Mouse (Mus musculus) adrenal gland, adult (tissue): ENCODE data around the gene Ftcd.
A peak's percentile ranks its signal among the peaks of the same experiment; 100 is the strongest.

Experiments
- DNase-seq, 2 experiments: peaks; one replicate each; pipeline ENCODE4 v3.0.0; 2022 to 2023; ENCODE audit warnings: low spot score in 1 of 2; ENCODE audit not compliant: inconsistent age in 2 of 2

The Ftcd gene

GRCm38 (mm10) chr10:76575374-76575773 lies at the start of gene Ftcd:
TSS of gene Ftcd (plus strand) at chr10:76575648.
- no peak for DNase-seq

GRCm38 (mm10) chr10:76530922-76531321 lies 44.5 kb upstream of the Ftcd start:
- DNase-seq = no peak

GRCm38 (mm10) chr10:76531375-76531774 lies 44.1 kb upstream of the Ftcd start, which contains the start of gene Lss:
TSS of gene Lss (plus strand) at chr10:76531588.
- peak; percentile 99 for DNase-seq

- DNase-seq = no peak
Observed at GRCm38 (mm10) chr10:76531828-76532227, 43.6 kb upstream of the Ftcd start.

GRCm38 (mm10) chr10:76535526-76535925 lies 39.9 kb upstream of the Ftcd start:
- peak in 1 of 2 experiments; percentile 2 for DNase-seq

- peak in 1 of 2 experiments; percentile 2 for DNase-seq
Observed at GRCm38 (mm10) chr10:76537619-76538018, 37.8 kb upstream of the Ftcd start.

- DNase-seq = peak in 1 of 2 experiments; percentile 1
Observed at GRCm38 (mm10) chr10:76541336-76542085, 33.9 kb upstream of the Ftcd start.

- peak in 1 of 2 experiments; percentile 3 for DNase-seq
Observed at GRCm38 (mm10) chr10:76542636-76543375, 32.6 kb upstream of the Ftcd start.

GRCm38 (mm10) chr10:76546566-76546965 lies 28.9 kb upstream of the Ftcd start:
- DNase-seq = no peak

- DNase-seq = no peak
Observed at GRCm38 (mm10) chr10:76548218-76548617, 27.2 kb upstream of the Ftcd start.

GRCm38 (mm10) chr10:76550458-76550857 lies 25.0 kb upstream of the Ftcd start:
- DNase-seq = no peak

GRCm38 (mm10) chr10:76551556-76551955 lies 23.9 kb upstream of the Ftcd start:
- DNase-seq = no peak

- DNase-seq = no peak
Observed at GRCm38 (mm10) chr10:76554061-76554460, 21.4 kb upstream of the Ftcd start.

GRCm38 (mm10) chr10:76561972-76562371 lies 13.5 kb upstream of the Ftcd start, which contains the start of gene Spatc1l:
TSS of gene Spatc1l (plus strand) at chr10:76562272.
- no peak for DNase-seq

- no peak for DNase-seq
Observed at GRCm38 (mm10) chr10:76569996-76570685, 5.3 kb upstream of the Ftcd start.

- DNase-seq = no peak
Observed at GRCm38 (mm10) chr10:76571070-76571469, 4.4 kb upstream of the Ftcd start.

GRCm38 (mm10) chr10:76572151-76572550 lies 3.3 kb upstream of the Ftcd start:
- no peak for DNase-seq

GRCm38 (mm10) chr10:76576920-76577319 lies 1.5 kb downstream of the Ftcd start:
- no peak for DNase-seq

GRCm38 (mm10) chr10:76584138-76584537 lies 8.7 kb downstream of the Ftcd start:
- DNase-seq = no peak

- DNase-seq = no peak
Observed at GRCm38 (mm10) chr10:76586190-76586589, 10.7 kb downstream of the Ftcd start.

- DNase-seq = no peak
Observed at GRCm38 (mm10) chr10:76590197-76590596, 14.7 kb downstream of the Ftcd start.
